Mouse (Mus musculus): Measurements from ENCODE around the gene Rsad1.
A peak's percentile ranks its signal among the peaks of the same experiment; 100 is the strongest.

Rsad1 gene

GRCm38 (mm10) chr11:94548888-94549690 is at the start of gene Rsad1:
Rsad1 (minus strand) TSS chr11:94549255.
- DNase-seq (ENCODE audit: low read depth, low spot score): peak; percentile 89

- DNase-seq (ENCODE audit: low read depth, low spot score): no peak
Observed at GRCm38 (mm10) chr11:94598437-94599120, 49.5 kb upstream of the Rsad1 start.

DNA sequence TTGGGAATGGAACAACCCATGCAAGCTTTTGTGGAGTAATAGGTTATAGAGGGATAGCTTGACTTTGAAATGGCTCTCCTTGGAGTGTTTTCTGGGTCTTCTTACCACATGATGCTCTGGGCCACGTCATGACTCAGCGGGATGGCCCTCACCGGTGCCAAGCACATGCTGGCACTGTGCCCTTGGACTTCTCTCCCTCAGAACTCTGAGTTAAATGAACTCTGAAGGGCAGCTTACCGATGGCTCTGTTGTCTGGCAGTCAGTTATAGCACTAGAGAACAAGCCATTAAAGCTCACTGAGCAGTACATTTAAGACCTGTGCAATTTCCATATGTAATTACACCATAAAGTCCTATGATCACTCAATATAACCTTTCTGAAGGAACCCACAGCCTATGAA is 48.3 kb upstream of the Rsad1 start:
- no peak for DNase-seq (ENCODE audit: low read depth, low spot score)

DNA sequence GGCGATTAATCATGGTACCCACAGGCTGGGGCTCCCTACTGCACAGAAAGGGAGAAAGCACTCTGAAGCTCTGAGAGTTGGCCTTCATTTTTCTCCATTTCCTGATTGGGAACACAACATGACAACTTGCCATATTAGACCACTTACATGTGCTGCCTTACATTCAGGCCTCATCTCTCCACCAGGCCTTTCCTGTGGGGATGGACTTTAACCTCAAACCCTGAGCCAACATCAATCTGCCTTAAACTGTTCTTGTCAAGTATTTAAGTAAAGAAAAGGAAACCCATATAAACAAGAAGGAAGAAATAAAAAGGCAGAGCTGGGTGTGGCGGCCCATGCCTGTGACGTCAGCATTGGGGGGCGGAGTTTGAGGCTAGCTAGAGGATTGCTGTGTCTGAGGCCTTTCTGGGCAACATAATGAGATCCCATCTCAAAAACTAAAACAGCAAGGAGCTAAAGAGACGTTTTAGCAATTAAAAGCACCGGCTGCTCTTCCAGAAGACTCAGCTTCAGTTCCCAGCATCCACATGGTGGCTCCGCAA is 47.3 kb upstream of the Rsad1 start:
- no peak for DNase-seq (ENCODE audit: low read depth, low spot score)

DNA sequence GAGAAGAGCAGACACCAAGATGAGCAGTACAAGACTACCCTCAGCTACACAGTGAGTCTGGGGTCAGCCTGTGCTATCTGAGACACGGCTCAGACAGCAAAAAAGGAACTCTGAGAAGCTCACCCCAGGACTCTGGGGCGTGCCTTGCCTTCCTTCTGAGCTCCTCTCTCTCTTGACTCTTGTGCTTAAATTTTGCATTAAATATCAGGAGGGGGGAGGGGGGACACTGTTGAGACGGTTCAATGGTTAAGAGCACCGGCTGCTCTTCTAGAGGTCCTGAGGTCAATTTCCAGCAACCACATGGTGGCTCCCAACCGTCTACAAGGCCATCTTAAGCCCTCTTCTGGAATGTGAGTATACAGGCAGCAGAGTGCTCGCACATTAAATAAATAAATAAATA is 38.5 kb upstream of the Rsad1 start:
- DNase-seq (ENCODE audit: low read depth, low spot score): no peak

GRCm38 (mm10) chr11:94585091-94585490 is 36.0 kb upstream of the Rsad1 start:
- no peak for DNase-seq (ENCODE audit: low read depth, low spot score)

DNA sequence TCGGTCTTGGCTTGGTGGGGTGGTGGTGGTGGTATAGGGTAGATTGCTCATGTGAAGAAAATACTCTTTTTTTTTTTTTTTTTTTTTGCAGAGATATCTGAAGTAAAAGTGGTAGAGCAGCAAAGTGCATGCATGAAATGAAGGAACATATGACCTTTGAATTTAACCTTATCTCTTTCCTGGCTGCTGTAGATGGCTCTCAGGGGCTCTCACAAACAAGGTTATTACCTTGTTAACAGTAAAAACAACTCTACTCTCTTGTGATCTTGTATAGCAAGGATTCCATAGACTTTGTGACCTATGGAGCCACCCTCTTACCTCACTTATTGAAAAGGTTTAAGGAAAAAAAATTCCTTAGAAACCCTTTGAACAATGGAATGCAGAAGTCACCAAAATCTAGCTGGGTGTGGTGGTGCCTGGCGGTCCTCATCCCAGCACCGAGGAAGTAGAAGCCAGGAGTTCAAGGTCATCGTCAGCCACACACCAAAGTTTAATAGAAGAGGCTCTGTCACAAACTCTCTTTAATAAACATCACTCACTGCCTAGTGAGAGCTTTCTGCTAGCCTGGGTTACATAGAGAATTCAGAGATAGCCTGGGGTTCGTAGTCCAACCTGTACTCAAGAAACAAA is 31.2 kb upstream of the Rsad1 start:
- DNase-seq (ENCODE audit: low read depth, low spot score): no peak

DNA sequence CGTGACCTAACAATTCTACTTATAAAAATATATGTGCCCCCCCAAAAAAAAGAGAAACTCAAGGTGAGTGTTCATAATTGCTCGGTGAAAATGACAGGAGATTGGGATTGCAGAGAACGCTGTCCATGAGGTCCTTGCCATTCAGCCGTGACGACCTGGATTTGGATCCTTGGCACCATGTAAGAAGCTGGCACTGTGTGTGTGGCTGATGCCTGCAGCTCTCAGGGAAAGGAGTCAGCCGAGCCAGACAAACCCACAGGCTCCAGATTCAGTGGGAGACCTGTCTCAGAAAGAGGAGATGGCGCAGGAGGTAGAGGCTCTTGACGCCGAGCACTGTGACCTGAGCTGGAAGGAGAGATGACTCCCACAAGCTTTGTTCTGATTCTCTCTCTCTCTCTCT is 27.3 kb upstream of the Rsad1 start:
- no peak for DNase-seq (ENCODE audit: low read depth, low spot score)

DNA sequence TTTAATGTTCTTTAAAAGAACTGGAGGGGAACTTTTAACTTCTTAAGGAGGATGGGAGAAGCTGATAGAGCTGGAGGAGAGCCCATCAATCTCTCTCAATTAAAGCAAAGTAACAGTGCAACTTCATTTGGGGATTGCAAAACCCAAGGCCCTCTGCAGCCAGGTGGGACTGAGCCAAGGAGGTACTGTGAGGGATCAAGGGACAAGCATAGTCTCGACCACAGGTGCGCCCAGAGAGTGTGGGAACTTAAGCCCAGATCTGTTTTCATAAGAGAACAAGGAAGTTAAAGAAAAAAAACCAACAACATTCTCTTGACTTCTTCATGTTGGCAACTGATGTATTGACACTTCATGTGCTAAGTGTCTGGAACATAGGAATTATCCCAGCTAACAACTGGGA is 26.0 kb upstream of the Rsad1 start:
- DNase-seq (ENCODE audit: low read depth, low spot score): no peak

DNA sequence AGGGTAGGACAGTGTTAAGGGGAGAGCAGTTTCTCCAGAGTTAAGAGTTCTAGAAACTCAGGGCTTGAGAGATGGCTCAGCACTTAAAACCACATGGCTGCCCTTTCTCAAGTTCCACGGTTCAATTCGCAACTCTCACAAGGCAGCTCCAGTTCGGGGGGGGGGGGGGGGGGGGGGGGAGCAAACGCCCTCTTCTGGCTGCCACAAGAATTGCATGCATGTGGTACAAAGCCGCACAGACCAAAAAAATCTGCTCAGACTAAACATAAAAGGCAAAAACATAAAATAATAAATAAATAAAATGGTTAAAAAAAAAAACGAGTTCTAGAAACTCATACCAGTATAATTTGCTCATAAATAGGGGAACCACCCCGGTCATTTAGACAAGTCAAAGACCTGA is 25.5 kb upstream of the Rsad1 start:
- no peak for DNase-seq (ENCODE audit: low read depth, low spot score)

- no peak for DNase-seq (ENCODE audit: low read depth, low spot score)
Observed at GRCm38 (mm10) chr11:94571850-94572249, 22.8 kb upstream of the Rsad1 start.

- no peak for DNase-seq (ENCODE audit: low read depth, low spot score)
Observed at GRCm38 (mm10) chr11:94570612-94571011, 21.6 kb upstream of the Rsad1 start.

DNA sequence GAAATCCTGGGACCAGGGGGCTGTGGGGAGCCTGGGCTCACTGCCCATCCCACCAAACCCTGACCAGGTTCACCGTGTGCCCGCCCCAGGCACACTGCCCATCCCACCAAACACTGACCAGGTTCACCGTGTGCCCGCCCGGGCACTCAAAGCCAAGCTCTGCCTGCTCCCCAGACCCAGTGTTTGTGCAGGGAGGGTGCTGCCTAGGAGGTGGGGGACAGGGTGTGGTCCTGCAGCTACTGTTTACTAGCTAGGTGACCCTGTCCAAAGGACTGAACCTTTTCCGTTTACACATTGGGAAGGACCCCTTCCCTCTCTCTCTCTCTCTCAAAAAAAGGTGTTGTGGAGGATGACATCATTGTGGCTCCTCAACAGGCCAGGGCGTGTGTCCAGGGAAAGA is 18.3 kb upstream of the Rsad1 start:
- no peak for DNase-seq (ENCODE audit: low read depth, low spot score)

DNA sequence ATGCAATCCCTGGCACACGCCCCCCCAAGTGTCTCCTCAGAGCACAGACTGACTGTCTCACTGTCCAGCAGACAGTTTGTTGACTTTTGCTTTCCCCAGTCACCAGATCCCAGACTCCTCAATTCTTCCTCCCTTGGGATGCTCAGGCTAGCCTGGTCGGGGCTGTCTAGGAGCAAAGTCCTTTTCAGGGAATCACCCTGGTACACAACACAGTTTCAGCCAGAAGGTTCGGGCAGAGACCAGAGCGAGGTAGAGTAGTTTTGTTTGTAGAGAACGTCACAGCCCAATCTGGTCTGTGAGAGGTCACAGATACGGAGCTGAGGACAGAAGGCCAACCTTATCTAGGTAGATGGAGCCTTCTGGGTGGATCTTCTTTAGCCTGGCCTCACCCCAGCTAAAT is 17.5 kb upstream of the Rsad1 start:
- no peak for DNase-seq (ENCODE audit: low read depth, low spot score)

DNA sequence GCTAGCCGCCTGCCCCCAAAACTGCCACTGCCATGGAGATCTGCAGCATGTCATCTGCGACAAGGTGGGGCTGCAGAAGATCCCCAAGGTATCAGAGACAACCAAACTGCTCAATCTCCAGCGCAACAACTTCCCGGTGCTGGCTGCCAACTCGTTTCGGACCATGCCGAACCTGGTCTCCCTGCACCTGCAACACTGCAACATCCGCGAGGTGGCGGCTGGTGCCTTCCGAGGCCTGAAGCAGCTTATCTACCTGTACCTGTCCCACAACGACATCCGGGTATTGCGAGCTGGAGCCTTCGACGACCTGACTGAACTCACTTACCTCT is 16.1 kb upstream of the Rsad1 start:
- no peak for DNase-seq (ENCODE audit: low read depth, low spot score)

GRCm38 (mm10) chr11:94564437-94565150 is 15.5 kb upstream of the Rsad1 start, which contains the start of gene Chad:
Chad (plus strand) TSS chr11:94565047.
- DNase-seq (ENCODE audit: low read depth, low spot score): no peak

- no peak for DNase-seq (ENCODE audit: low read depth, low spot score)
Observed at GRCm38 (mm10) chr11:94563821-94564220, 14.8 kb upstream of the Rsad1 start.

GRCm38 (mm10) chr11:94563383-94563782 is 14.3 kb upstream of the Rsad1 start:
- no peak for DNase-seq (ENCODE audit: low read depth, low spot score)

DNA sequence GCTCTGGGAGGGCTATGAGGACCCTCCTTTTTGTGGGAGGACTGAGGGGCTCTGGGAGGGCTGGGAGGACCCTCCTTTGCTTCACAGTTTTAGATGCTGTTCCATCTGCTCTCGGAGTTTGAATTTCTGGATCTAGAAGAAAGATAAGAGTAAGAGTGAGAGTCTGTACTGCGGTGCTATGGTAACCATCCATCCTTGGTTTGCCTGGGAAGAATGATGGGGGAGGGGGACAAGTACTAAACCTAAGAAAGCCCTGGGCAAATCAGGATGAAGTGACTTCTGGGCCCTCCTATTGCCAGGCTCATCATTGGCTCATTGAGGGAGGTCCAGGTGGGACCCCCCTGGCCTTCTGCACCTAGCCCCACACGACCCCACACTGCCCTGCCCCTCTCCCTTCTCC is 9.2 kb upstream of the Rsad1 start:
- no peak for DNase-seq (ENCODE audit: low read depth, low spot score)

GRCm38 (mm10) chr11:94550442-94550744 is 1.3 kb upstream of the Rsad1 start:
- no peak for DNase-seq (ENCODE audit: low read depth, low spot score)

GRCm38 (mm10) chr11:94549691-94550441 is 811 bp upstream of the Rsad1 start:
- DNase-seq (ENCODE audit: low read depth, low spot score): no peak

Data from retina, postnatal 7 days (tissue).